Mouse (Mus musculus): ENCODE data around the gene Mgat3. TPM values are rescaled to one million over a fixed set of nuclear protein-coding genes. Genes with fewer than 3 reads are reported as not detected.

Gene Mgat3
- not detected for total RNA-seq (2023)

DNA sequence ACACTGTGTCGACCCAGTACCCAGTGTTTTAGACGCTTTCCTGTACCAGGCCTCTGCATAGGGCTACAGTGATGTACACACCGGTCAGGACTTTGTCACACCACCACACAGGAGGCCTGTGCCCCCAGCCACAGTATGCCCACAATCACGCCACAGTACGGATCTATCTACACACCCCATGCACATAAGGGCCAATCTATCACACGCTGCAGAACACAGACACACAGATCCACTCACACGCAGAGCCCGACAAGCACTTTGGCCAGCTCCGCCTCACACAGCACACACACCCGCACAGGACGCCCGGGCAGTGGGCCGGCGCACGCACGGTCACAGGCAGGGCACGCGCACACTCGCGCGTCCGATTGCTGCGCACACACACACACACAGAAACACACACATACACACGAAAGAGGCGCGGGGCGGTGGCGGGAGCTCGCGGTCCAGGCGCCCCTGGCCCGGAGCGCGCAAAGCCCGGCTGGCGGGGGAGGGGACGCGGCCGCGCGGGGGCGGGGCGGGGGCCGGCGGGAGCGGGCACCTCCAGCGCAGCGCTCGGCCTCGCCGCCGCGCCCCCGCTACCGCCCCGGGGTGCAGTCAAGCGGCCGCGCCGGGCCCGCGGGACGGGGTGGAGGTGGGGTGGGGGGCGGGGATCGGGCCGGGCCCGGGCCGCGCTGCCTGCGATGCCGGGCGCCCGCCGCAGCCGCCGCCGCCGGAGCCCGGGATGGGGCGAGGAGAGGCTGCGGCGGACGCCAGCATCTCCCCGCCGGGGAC is at the start of gene Mgat3:
Gene Mgat3, plus strand, starts transcription at position 721 of the 771 bp plus-strand sequence.

DNA sequence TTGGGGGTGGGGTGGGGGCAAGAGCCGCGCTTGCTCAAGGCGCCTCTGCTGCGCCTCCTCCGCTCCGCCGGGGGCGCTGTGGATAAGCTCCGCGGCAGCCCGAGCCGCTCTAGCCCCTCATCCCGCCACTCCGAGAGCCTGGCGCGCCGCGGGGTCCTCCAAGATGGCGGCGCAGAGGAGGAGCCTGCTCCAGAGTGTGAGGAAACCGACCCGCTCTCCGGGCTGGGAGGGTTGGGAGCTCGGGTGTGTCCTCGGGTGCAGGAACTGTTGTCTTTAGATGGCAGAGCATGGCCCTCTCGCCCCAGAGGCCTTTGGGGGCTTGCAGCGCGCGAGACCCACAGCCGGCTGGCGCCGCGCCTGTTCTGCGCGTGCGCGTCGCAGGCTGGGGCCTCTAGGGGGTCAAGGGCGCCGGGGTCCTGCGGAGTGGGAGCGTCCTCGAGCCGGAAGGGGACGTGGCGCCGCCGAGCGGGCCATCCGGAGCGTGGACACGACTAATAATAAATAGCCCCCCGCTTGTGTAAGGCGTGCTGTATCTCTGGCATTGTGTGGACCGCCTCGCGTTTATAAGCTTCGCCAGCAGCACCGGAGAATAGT is 40.4 kb upstream of the Mgat3 start, which contains the start of gene Tab1:
Gene Tab1, plus strand, starts transcription at position 135 of the 594 bp plus-strand sequence.

DNA sequence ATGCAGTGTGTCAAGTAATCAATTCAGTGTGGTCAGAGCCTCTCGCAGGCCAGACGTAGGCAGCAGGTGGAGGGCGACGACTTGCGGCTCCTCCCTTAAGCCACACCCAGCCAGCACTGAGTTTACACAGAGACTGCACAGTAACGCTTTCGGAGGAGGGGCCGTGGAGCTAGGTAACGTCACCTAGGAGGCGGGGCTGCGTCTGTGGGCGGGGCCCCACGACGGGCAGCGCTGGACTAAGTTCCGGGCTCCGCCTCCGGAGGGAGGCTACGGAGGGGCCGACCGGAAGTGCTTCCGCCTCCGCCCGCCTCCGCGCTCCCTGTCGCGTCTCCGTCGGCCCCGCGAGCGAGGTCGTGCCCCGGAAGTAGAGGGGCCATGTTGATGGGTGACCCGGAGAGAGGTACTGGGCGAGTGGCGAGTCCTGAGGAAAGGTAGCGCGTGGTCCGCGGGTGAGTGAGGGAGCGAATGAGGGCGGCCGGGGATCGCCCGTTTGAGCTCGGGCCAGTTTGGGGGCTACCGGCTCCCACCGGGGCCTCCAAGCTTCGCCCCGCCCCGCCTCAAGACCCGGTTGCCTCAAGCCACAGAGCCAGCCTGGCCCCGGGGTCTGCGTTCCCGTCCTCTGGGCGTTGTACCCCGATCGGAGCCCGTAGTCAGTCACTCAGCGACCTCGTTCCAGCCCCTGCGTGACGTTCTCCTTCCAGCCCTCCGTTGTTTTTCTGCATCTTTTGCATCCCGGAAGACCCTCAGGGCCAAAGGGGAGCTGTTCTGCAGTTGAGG is 60.4 kb downstream of the Mgat3 start, which contains the start of gene Mief1:
Gene Mief1, plus strand, starts transcription at position 286 of the 777 bp plus-strand sequence.

DNA sequence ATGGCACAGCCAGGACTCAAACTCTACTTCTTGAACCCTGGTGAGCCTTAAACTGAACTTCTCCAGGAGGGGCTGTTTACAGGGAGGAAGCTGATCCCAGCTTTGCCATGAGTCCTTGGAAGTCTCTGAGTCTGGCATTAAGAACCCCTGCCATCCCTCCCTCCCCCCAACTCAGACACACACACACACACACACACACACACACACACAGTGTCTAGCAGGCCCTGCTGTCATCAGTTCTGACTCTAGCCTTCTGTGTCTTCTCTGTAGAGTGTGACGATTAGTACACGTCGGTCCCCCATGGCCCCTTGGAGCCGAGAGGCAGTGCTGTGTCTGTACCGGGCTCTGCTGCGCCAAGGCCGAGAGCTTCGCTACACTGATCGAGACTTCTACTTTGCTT is 62.0 kb downstream of the Mgat3 start, which contains the start of gene AC140267.1:
Gene AC140267.1, plus strand, starts transcription at position 301 of the 400 bp plus-strand sequence.

DNA sequence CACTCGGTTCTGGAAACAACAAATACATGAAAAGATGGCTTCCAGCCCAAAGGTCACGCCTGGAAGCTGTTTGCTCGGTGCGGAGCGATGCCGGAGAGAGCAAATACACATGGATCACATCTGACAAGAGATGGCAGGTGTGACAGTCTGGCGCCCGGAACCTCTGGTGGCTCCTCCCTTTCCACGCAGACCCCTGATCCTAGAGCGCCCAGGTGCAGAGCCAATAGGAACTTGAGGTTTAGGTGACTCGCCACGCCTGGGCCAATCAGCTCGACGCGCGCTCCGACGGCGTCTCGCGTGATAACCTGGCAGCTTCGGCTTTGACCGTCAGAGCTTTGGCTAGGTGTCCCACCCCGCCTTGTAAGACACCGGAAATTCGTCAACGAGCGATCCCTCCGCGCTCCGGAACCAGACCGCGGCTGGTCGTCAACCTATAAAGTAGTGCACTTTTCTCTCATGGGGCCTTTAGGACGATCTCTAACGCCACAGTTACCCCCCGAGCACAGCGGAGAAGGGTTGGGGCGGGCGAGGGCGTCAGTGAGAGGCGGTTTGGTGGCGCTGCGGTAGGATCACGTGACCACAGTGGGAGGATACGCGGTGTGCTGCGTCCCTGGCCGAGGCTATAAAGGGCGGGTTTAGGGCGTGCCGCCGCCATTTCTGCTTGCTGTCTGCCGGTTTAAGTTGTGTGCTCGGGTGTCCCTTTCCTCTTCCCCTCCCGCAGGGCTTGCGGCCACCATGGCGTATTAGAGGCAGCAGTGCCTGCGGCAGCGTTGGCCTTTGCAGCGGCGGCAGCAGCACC is 81.5 kb downstream of the Mgat3 start, which contains the start of gene Atf4:
Gene Atf4, plus strand, starts transcription at position 338 of the 799 bp plus-strand sequence.

DNA sequence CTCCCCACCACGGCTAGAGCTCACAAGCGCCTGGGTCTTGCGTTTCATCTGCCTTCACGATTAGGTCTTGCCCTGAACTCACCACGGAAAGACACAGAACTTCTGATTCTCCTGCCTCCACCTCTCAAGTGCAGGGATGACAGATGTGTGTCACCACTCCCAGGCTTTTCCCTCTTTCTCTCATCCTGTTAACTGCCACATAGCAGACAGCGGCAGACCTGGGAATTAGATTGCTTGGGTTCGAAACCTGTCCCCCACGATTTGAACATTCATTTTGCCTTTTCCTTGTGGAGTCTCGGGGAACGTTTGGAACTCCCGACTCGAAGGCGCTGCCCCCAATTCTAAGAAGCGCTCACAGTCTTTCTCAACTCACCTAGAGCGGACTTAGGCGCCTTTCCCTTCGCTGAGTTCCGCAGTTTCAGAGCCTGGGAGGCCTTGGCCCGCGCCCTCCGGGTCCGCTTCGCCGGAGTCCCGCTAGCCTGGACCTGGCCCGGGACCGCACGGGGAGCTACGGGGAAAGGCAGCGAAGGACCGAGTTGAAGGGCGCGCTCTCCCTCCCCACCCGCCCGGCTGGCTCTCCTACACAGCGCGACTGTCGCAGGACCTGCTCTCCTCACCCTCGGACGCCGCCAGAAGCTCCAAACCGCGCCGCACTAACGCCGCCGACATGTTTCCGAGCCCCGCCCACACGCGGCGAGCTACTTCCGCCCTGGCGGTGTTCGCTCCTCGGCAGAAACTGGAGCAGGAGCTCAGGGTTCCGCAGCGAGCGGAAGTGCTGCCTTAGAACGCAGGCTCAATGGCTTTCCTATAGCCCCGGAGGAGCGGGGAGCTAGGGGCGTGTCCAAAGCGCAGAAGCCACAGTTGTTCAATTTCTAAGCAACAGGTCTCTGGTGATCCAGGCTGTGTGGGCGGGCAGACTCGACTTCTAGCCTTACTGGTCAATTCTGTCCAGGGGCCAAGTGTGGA is 90.4 kb downstream of the Mgat3 start, which contains the start of gene Rps19bp1:
Gene Rps19bp1, minus strand, starts transcription at position 706 of the 966 bp plus-strand sequence.

Other genes with a start within 250 kb of the Mgat3 start
- gene Cbx7, start 202.6 kb upstream of the Mgat3 start, total RNA-seq (2023) = 136 TPM
- gene Pdgfb, start 158.7 kb upstream of the Mgat3 start, total RNA-seq (2023) = 1.3 TPM
- not detected for gene Syngr1, start 82.4 kb upstream of the Mgat3 start, total RNA-seq (2023)
- gene Rpl3, start 81.9 kb upstream of the Mgat3 start, total RNA-seq (2023) = 1,483 TPM
- 21.7 TPM for gene Tab1, start 40.6 kb upstream of the Mgat3 start, total RNA-seq (2023)
- 51.9 TPM for gene Mief1, start 60.3 kb downstream of the Mgat3 start, total RNA-seq (2023)
- gene AC140267.1, start 62.1 kb downstream of the Mgat3 start, total RNA-seq (2023) = 15.0 TPM
- gene Atf4, start 81.5 kb downstream of the Mgat3 start, total RNA-seq (2023) = 316 TPM
- 29.9 TPM for gene Rps19bp1, start 90.6 kb downstream of the Mgat3 start, total RNA-seq (2023)
- gene Cacna1i, start 113.5 kb downstream of the Mgat3 start, total RNA-seq (2023) = 3.0 TPM

Measured in CD4-positive naive resting alpha-beta T cell, adult 76 days (primary cell).